Mouse (Mus musculus) MEL (cell line): ENCODE data around the gene Cyp1a1.

Source experiments
- CHD1 ChIP-seq: IDR thresholded peaks from 2 replicates; pipeline ENCODE4 v1.6.1; 2012; ENCODE audit warnings: low read depth, mild to moderate bottlenecking, inconsistent platforms, low read length, improper control_type of control experiment
- CTCF ChIP-seq, 3 experiments: IDR thresholded peaks in 2 of 3; conservative IDR thresholded peaks in 1 of 3; 2 replicates each; pipeline ENCODE4 v1.5.1; 2011 to 2012; ENCODE audit warnings: low read length in 3 of 3, low read depth in 2 of 3, mild to moderate bottlenecking in 2 of 3, improper control_type of control experiment in 1 of 3, inconsistent platforms in 1 of 3, mixed read lengths in 1 of 3, moderate library complexity in 1 of 3; ENCODE audit not compliant: control insufficient read depth in 1 of 3, insufficient read depth in 1 of 3, poor library complexity in 1 of 3, severe bottlenecking in 1 of 3
- ELF1 ChIP-seq: IDR thresholded peaks from 2 replicates; pipeline ENCODE4 v1.6.1; 2014; ENCODE audit warnings: low read depth, mild to moderate bottlenecking, inconsistent platforms, low read length, improper control_type of control experiment, moderate library complexity
- EP300 ChIP-seq, 2 experiments: IDR thresholded peaks; 2 replicates each; pipeline ENCODE4 v1.6.1; 2011; ENCODE audit warnings: improper control_type of control experiment in 2 of 2, low read length in 2 of 2, low read depth in 1 of 2, mild to moderate bottlenecking in 1 of 2
- KAT2A ChIP-seq: conservative IDR thresholded peaks from 2 replicates; pipeline ENCODE4 v1.6.1; 2012; ENCODE audit warnings: low read depth, low read length, improper control_type of control experiment, inconsistent platforms
- POLR2A ChIP-seq, 2 experiments: IDR thresholded peaks; 2 replicates each; pipeline ENCODE4 v1.6.1; 2011 to 2012; ENCODE audit warnings: low read length in 2 of 2, mild to moderate bottlenecking in 2 of 2, control low read depth in 1 of 2, improper control_type of control experiment in 1 of 2, low read depth in 1 of 2, moderate library complexity in 1 of 2; ENCODE audit not compliant: control insufficient read depth in 1 of 2, insufficient read depth in 1 of 2, poor library complexity in 1 of 2
- POLR2AphosphoS2 ChIP-seq: IDR thresholded peaks from 2 replicates; pipeline ENCODE4 v1.6.1; 2011; ENCODE audit warnings: low read length, improper control_type of control experiment
- POLR2AphosphoS5 ChIP-seq: IDR thresholded peaks from 2 replicates; pipeline ENCODE4 v1.6.1; 2012; ENCODE audit warnings: low read depth, borderline replicate concordance, mild to moderate bottlenecking, inconsistent platforms, low read length, moderate library complexity, mixed read lengths
- TBP ChIP-seq: IDR thresholded peaks from 2 replicates; pipeline ENCODE4 v1.8.0; 2011; ENCODE audit warnings: low read depth, low read length, improper control_type of control experiment

- no peak for TF ChIP-seq POLR2AphosphoS5
- no peak for TF ChIP-seq CTCF (IDR thresholded peaks at IDR 0.05 in 2 of 3, conservative IDR thresholded peaks at IDR 0.05 in 1 of 3; ENCODE audit: control insufficient read depth in 1 of 3, insufficient read depth in 1 of 3, low read depth in 2 of 3, low read length in 3 of 3, poor library complexity in 1 of 3, severe bottlenecking in 1 of 3)
- no peak for TF ChIP-seq ELF1
- no peak for TF ChIP-seq TBP
- no peak for TF ChIP-seq POLR2AphosphoS2
- TF ChIP-seq EP300 (IDR thresholded peaks at IDR 0.05; ENCODE audit: low read depth in 1 of 2, low read length in 2 of 2) = no peak
- TF ChIP-seq KAT2A = no peak
- no peak for TF ChIP-seq POLR2A (IDR thresholded peaks at IDR 0.05; ENCODE audit: control insufficient read depth in 1 of 2, insufficient read depth in 1 of 2, low read depth in 1 of 2, low read length in 2 of 2, poor library complexity in 1 of 2)
- no peak for TF ChIP-seq CHD1
These were observed 36.1 kb downstream of the Cyp1a1 start for GRCm38 (mm10) chr9:57723796-57724195.
